Mouse (Mus musculus) ovary, adult 18-20 months (tissue): Measurements from ENCODE around the gene Itpkb.

Experiments used
- DNase-seq: peaks from one replicate; pipeline ENCODE4 v3.0.0; 2022; ENCODE audit warnings: low spot score, mixed read lengths

The Itpkb gene

GRCm38 (mm10) chr1:180314641-180315040 lies 15.6 kb upstream of the Itpkb start:
- DNase-seq, result no peak

- DNase-seq, result no peak
Measured at GRCm38 (mm10) chr1:180315127-180315526, 15.2 kb upstream of the Itpkb start.

- DNase-seq, result no peak
Measured at GRCm38 (mm10) chr1:180317450-180317849, 12.8 kb upstream of the Itpkb start.

GRCm38 (mm10) chr1:180318407-180318806 lies 11.9 kb upstream of the Itpkb start:
- no peak for DNase-seq

- DNase-seq, result no peak
Measured at GRCm38 (mm10) chr1:180319895-180320294, 10.4 kb upstream of the Itpkb start.

GRCm38 (mm10) chr1:180322896-180323295 lies 7.4 kb upstream of the Itpkb start:
- no peak for DNase-seq

GRCm38 (mm10) chr1:180323491-180323890 lies 6.8 kb upstream of the Itpkb start:
- no peak for DNase-seq

GRCm38 (mm10) chr1:180324271-180324670 lies 6.0 kb upstream of the Itpkb start:
- no peak for DNase-seq

GRCm38 (mm10) chr1:180328794-180329665 lies 1.3 kb upstream of the Itpkb start:
- DNase-seq, result no peak

- no peak for DNase-seq
Measured at GRCm38 (mm10) chr1:180329706-180330105, 579 bp upstream of the Itpkb start.

- no peak for DNase-seq
Measured at GRCm38 (mm10) chr1:180330707-180331545, 641 bp downstream of the Itpkb start.

- no peak for DNase-seq
Measured at GRCm38 (mm10) chr1:180331546-180332075, 1.3 kb downstream of the Itpkb start.

GRCm38 (mm10) chr1:180332076-180332927 lies 2.0 kb downstream of the Itpkb start:
- no peak for DNase-seq

- no peak for DNase-seq
Measured at GRCm38 (mm10) chr1:180332928-180333440, 2.7 kb downstream of the Itpkb start.

GRCm38 (mm10) chr1:180333588-180333987 lies 3.3 kb downstream of the Itpkb start:
- DNase-seq, result no peak

- DNase-seq, result no peak
Measured at GRCm38 (mm10) chr1:180334541-180334940, 4.3 kb downstream of the Itpkb start.

GRCm38 (mm10) chr1:180335513-180336375 lies 5.5 kb downstream of the Itpkb start:
- DNase-seq, result no peak

GRCm38 (mm10) chr1:180338358-180338757 lies 8.1 kb downstream of the Itpkb start:
- DNase-seq, result no peak

- no peak for DNase-seq
Measured at GRCm38 (mm10) chr1:180339143-180339542, 8.9 kb downstream of the Itpkb start.

- DNase-seq, result no peak
Measured at GRCm38 (mm10) chr1:180342944-180343343, 12.7 kb downstream of the Itpkb start.
